Mouse (Mus musculus) layer of hippocampus, adult 2 months (tissue): ENCODE results near the gene Zfp386. TPM values are rescaled to one million over a fixed set of nuclear protein-coding genes. Genes with fewer than 3 reads are reported as not detected.
A peak's percentile ranks its signal among the peaks of the same experiment; 100 is the strongest.

Experiments
- DNase-seq, 2 experiments: peaks; one replicate each; pipeline ENCODE4 v3.0.0; 2022; ENCODE audit warnings: low spot score in 2 of 2
- H3K27ac ChIP-seq: fragments of 200-600 bp; 2 replicates; pipeline ENCODE4 v1.8.1; 2022
- H3K4me3 ChIP-seq: fragments of 200-600 bp; 2 replicates; pipeline ENCODE4 v1.8.1; 2022; ENCODE audit warnings: mild to moderate bottlenecking
- CTCF ChIP-seq: fragments of 200-600 bp; conservative IDR thresholded peaks from 2 replicates; pipeline ENCODE4 v1.8.1; 2022; ENCODE audit warnings: antibody characterized with exemption, mild to moderate bottlenecking, moderate library complexity
- total RNA-seq, 2 experiments: library from RNA; stranded (reverse); gene quantifications; 2 replicates each; pipeline ENCODE4 v1.2.3; 2021

Gene Zfp386
- total RNA-seq, 2 experiments from 2014 or later: 38.0 to 38.3 TPM

GRCm38 (mm10) chr12:116062194-116062583 is 14.7 kb downstream of the Zfp386 start:
- DNase-seq: no peak
- H3K4me3 ChIP-seq: no peak overlapping the region
- TF ChIP-seq CTCF: no peak

GRCm38 (mm10) chr12:116063020-116063419 is 15.5 kb downstream of the Zfp386 start:
- DNase-seq: no peak
- Histone ChIP-seq H3K4me3 (no peak overlapping the region), H3K27ac (no peak overlapping the region)
- TF ChIP-seq CTCF: no peak

More at GRCm38 (mm10) chr12:116062194-116062583, 14.7 kb downstream of the Zfp386 start:
- H3K27ac ChIP-seq: no peak overlapping the region

- peak; percentile 80 for TF ChIP-seq CTCF
- Histone ChIP-seq H3K4me3 (no peak overlapping the region), H3K27ac (no peak overlapping the region)
- DNase-seq: no peak
Measured at GRCm38 (mm10) chr12:116071023-116071422, 23.5 kb downstream of the Zfp386 start.

- TF ChIP-seq CTCF: no peak
- H3K27ac ChIP-seq: no peak within 1 kb of the TSS
- peak within 1 kb of the TSS; percentile 62 for H3K4me3 ChIP-seq
- DNase-seq: peak in 1 of 2 experiments; percentile 21
Measured at GRCm38 (mm10) chr12:116077074-116077854, 29.7 kb downstream of the Zfp386 start, which contains the start of gene Vipr2. Gene Vipr2, plus strand, starts transcription at chr12:116077726.

GRCm38 (mm10) chr12:116077855-116078366 is 30.4 kb downstream of the Zfp386 start:
- Histone ChIP-seq H3K27ac (no peak overlapping the region), H3K4me3 (peak overlapping the region; percentile 62)
- no peak for TF ChIP-seq CTCF
- DNase-seq: no peak

GRCm38 (mm10) chr12:116083125-116083524 is 35.6 kb downstream of the Zfp386 start:
- no peak overlapping the region for H3K27ac ChIP-seq
- no peak for TF ChIP-seq CTCF
- DNase-seq: no peak
- H3K4me3 ChIP-seq: no peak overlapping the region

- Histone ChIP-seq H3K4me3 (no peak overlapping the region), H3K27ac (no peak overlapping the region)
- DNase-seq: no peak
- TF ChIP-seq CTCF: no peak
Measured at GRCm38 (mm10) chr12:116084294-116084693, 36.8 kb downstream of the Zfp386 start.

- H3K27ac ChIP-seq: no peak overlapping the region
- DNase-seq: no peak
- no peak for TF ChIP-seq CTCF
- no peak overlapping the region for H3K4me3 ChIP-seq
Measured at GRCm38 (mm10) chr12:116086951-116087600, 39.6 kb downstream of the Zfp386 start.

GRCm38 (mm10) chr12:116089836-116090235 is 42.3 kb downstream of the Zfp386 start:
- no peak for TF ChIP-seq CTCF
- Histone ChIP-seq H3K4me3 (no peak overlapping the region), H3K27ac (no peak overlapping the region)
- DNase-seq: no peak

GRCm38 (mm10) chr12:116094765-116095555 is 47.4 kb downstream of the Zfp386 start:
- Histone ChIP-seq H3K4me3 (no peak overlapping the region), H3K27ac (no peak overlapping the region)
- TF ChIP-seq CTCF: no peak
- DNase-seq: no peak

GRCm38 (mm10) chr12:116096361-116096904 is 48.9 kb downstream of the Zfp386 start:
- TF ChIP-seq CTCF: no peak
- DNase-seq: no peak
- Histone ChIP-seq H3K27ac (no peak overlapping the region), H3K4me3 (no peak overlapping the region)

GRCm38 (mm10) chr12:116097166-116097565 is 49.6 kb downstream of the Zfp386 start:
- TF ChIP-seq CTCF: no peak

More at GRCm38 (mm10) chr12:116097166-116097565, 49.6 kb downstream of the Zfp386 start:
- Histone ChIP-seq H3K27ac (no peak overlapping the region), H3K4me3 (no peak overlapping the region)
- no peak for DNase-seq
